Comparison of ENCODE assay signal across 11 mouse cellular contexts in genomic region chr8:94187290-94188002, GRCm38 (mm10). TPM values are rescaled to one million over a fixed set of nuclear protein-coding genes. Genes with fewer than 3 reads are reported as not detected.
DNase-seq lines count a peak whose midpoint lies in the region; ATAC-seq and TF ChIP-seq lines count a peak whose summit lies in the region.
"Had no signal": no experiment of that assay in that cellular context is flagged by ENCODE, and none has a peak within 500 bp of the region (broad histone marks: within the 10 kb centered on the region; RNA-seq: fewer than 3 reads in every experiment).

No protein-coding gene starts in this region.

- H3K36me3 ChIP-seq in hindbrain, embryonic 11.5 days (ENCODE audit: control insufficient read depth, insufficient read depth, low read length), result no peaks in the 10 kb centered on the region
- H3K36me3 ChIP-seq in hindbrain, embryonic 14.5 days (replicated peaks; ENCODE audit: control insufficient read depth, insufficient read depth), result no peaks in the 10 kb centered on the region
- H3K36me3 ChIP-seq in ES-E14 (ENCODE audit: control insufficient read depth, insufficient read depth, low read length, poor library complexity, severe bottlenecking), result no peaks in the 10 kb centered on the region
- no peaks in the 10 kb centered on the region for H3K36me3 ChIP-seq in hindbrain, embryonic 12.5 days

- no peak for ATAC-seq in hindbrain, embryonic 11.5 days (ENCODE audit: low FRiP score)
- no peak for ATAC-seq in hindbrain, embryonic 14.5 days (ENCODE audit: low FRiP score)
- ATAC-seq in hindbrain, embryonic 12.5 days (ENCODE audit: low FRiP score), result no peak
- ATAC-seq in megakaryocyte progenitor cell, adult 5-6 weeks (replicated peaks; ENCODE audit: poor library complexity), result 0 out of 2 replicates have a peak, but pooled peaks have one; percentile 12
- ATAC-seq: Patski had no signal

- no peak overlapping the region for H3K27ac ChIP-seq in hindbrain, embryonic 11.5 days (ENCODE audit: low read depth, low read length)
- no peak overlapping the region for H3K27ac ChIP-seq in hindbrain, embryonic 14.5 days
- H3K27ac ChIP-seq in ES-E14 (ENCODE audit: insufficient read depth, low read depth, low read length, poor library complexity, severe bottlenecking), result peak overlapping the region; percentile 60
- H3K27ac ChIP-seq in hindbrain, embryonic 12.5 days, result no peak overlapping the region

- H3K9ac ChIP-seq in hindbrain, embryonic 11.5 days (ENCODE audit: low read depth, low read length), result no peak overlapping the region
- H3K9ac ChIP-seq in hindbrain, embryonic 14.5 days, result no peak overlapping the region
- H3K9ac ChIP-seq in ES-E14 (ENCODE audit: insufficient read depth, low read depth, low read length, poor library complexity, severe bottlenecking), result peak overlapping the region; percentile 58
- no peak overlapping the region for H3K9ac ChIP-seq in hindbrain, embryonic 12.5 days

- 29% methylated on average over 21 of the region's 21 CpGs for WGBS in hindbrain, embryonic 11.5 days
- WGBS in hindbrain, embryonic 14.5 days, result 30% methylated on average over 21 of the region's 21 CpGs
- 29% methylated on average over 21 of the region's 21 CpGs for WGBS in hindbrain, embryonic 12.5 days

- no peak overlapping the region for H3K4me3 ChIP-seq in hindbrain, embryonic 11.5 days (ENCODE audit: low read depth, low read length)
- no peak overlapping the region for H3K4me3 ChIP-seq in hindbrain, embryonic 14.5 days (replicated peaks; ENCODE audit: low read length)
- peak overlapping the region; percentile 9; a peak in 2 of 4 replicates for H3K4me3 ChIP-seq in ES-E14 (ENCODE audit: insufficient read depth in 1 of 2, low read depth in 1 of 2, low read length in 2 of 2, poor library complexity in 1 of 2, severe bottlenecking in 1 of 2)
- no peak overlapping the region for H3K4me3 ChIP-seq in hindbrain, embryonic 12.5 days

- in situ Hi-C loops in ES-E14 (cut with MboI; ENCODE audit: low sequenced_read_pairs in 2 of 2, unreplicated experiment in 2 of 2), result no loop called here

- H3K4me2 ChIP-seq in hindbrain, embryonic 11.5 days (replicated peaks; ENCODE audit: low read depth, low read length), result no peak overlapping the region
- no peak overlapping the region for H3K4me2 ChIP-seq in hindbrain, embryonic 14.5 days (replicated peaks)
- peak overlapping the region; percentile 19; the same call in 1 of the 2 replicates for H3K4me2 ChIP-seq in hindbrain, embryonic 12.5 days (replicated peaks)

- H3K9me3 ChIP-seq in hindbrain, embryonic 11.5 days (ENCODE audit: control insufficient read depth, low read length), result no peaks in the 10 kb centered on the region
- no peaks in the 10 kb centered on the region for H3K9me3 ChIP-seq in hindbrain, embryonic 14.5 days (ENCODE audit: control insufficient read depth, low read length)
- no peaks in the 10 kb centered on the region for H3K9me3 ChIP-seq in ES-E14 (ENCODE audit: control insufficient read depth, insufficient read depth, low read depth, low read length)
- no peaks in the 10 kb centered on the region for H3K9me3 ChIP-seq in hindbrain, embryonic 12.5 days (replicated peaks)

- peak; percentile 41 for DNase-seq in hindbrain, embryonic 11.5 days (ENCODE audit: low spot score)
- DNase-seq in hindbrain, embryonic 14.5 days (ENCODE audit: low spot score), result no peak
- no peak for DNase-seq in ES-E14 (ENCODE audit: low read depth, low spot score)
- no peak for DNase-seq in frontal cortex, postnatal 36 days (ENCODE audit: low spot score in 2 of 2)
- no peak for DNase-seq in testis, postnatal 10 days (ENCODE audit: low spot score)
- DNase-seq in right cerebral cortex, postnatal 4 days, result no peak

- peaks cover 49% of the 10 kb centered on the region for H3K27me3 ChIP-seq in hindbrain, embryonic 11.5 days (ENCODE audit: control insufficient read depth, insufficient read depth, low read length)
- H3K27me3 ChIP-seq in hindbrain, embryonic 14.5 days (ENCODE audit: control insufficient read depth, insufficient read depth, low read length), result peaks cover 60% of the 10 kb centered on the region
- peaks cover 53% of the 10 kb centered on the region for H3K27me3 ChIP-seq in hindbrain, embryonic 12.5 days
- H3K27me3 ChIP-seq: Patski had no signal

- peaks cover 3% of the 10 kb centered on the region; the same call in 1 of the 2 replicates for H3K4me1 ChIP-seq in hindbrain, embryonic 11.5 days (replicated peaks; ENCODE audit: control insufficient read depth, insufficient read depth, low read length)
- peaks cover 19% of the 10 kb centered on the region for H3K4me1 ChIP-seq in hindbrain, embryonic 14.5 days (replicated peaks; ENCODE audit: control insufficient read depth, insufficient read depth, low read length)
- peaks cover 12 to 34% of the 10 kb centered on the region in 2 experiments for H3K4me1 ChIP-seq in ES-E14 (ENCODE audit: control insufficient read depth in 2 of 2, insufficient read depth in 2 of 2, low read length in 2 of 2, poor library complexity in 1 of 2)
- H3K4me1 ChIP-seq in hindbrain, embryonic 12.5 days, result peaks cover 34% of the 10 kb centered on the region

TF ChIP-seq in ES-E14, 5 proteins besides CTCF, POLR2A, EP300 and RAD21:
- no peak for TF ChIP-seq ZC3H11A (IDR thresholded peaks at IDR 0.05; ENCODE audit: borderline replicate concordance, low read depth, low read length)
- no peak for TF ChIP-seq ZNF384 (IDR thresholded peaks at IDR 0.05; ENCODE audit: low read depth, low read length)
- TF ChIP-seq HCFC1 (IDR thresholded peaks at IDR 0.05; ENCODE audit: borderline replicate concordance, insufficient read depth, low read length), result no peak
- no peak for TF ChIP-seq MAFK (IDR thresholded peaks at IDR 0.05; ENCODE audit: insufficient read depth, low read depth, low read length)
- TF ChIP-seq CHD2 (IDR thresholded peaks at IDR 0.05; ENCODE audit: low read depth, low read length), result no peak

RNA-seq across cellular contexts. Expression of gene Mt1, which starts 8.6 kb away (rescaled TPM):
- 90.1 and 101 TPM in 2 replicates for polyA plus RNA-seq in hindbrain, embryonic 11.5 days (2014; fragmentation: Nextera tagmentation; extraction: Ambion mirVana)
- polyA plus RNA-seq in hindbrain, embryonic 14.5 days (2014; fragmentation: Nextera tagmentation; extraction: Ambion mirVana), result 59.7 and 75.2 TPM in 2 replicates
- 306 and 332 TPM in 2 replicates for total RNA-seq in ES-E14 (2012; rRNA removed)
- 34.0 and 47.3 TPM in 2 replicates for polyA plus RNA-seq in hindbrain, embryonic 12.5 days (2016; fragmentation: Nextera tagmentation; extraction: Ambion mirVana)
- 232 and 285 TPM in 2 replicates for total RNA-seq in megakaryocyte progenitor cell, adult 5-6 weeks (2015)
- 321 and 389 TPM in 2 replicates for total RNA-seq in megakaryocyte progenitor cell, adult 5-6 weeks (2017)

RNA-seq across cellular contexts. Expression of gene Mt2, which starts 15.0 kb away (rescaled TPM):
- polyA plus RNA-seq in hindbrain, embryonic 11.5 days (2014; fragmentation: Nextera tagmentation; extraction: Ambion mirVana), result 24.1 and 29.3 TPM in 2 replicates
- polyA plus RNA-seq in hindbrain, embryonic 14.5 days (2014; fragmentation: Nextera tagmentation; extraction: Ambion mirVana), result 15.7 and 16.9 TPM in 2 replicates
- total RNA-seq in ES-E14 (2012; rRNA removed), result 541 and 635 TPM in 2 replicates
- 13.2 TPM in 2 replicates for polyA plus RNA-seq in hindbrain, embryonic 12.5 days (2016; fragmentation: Nextera tagmentation; extraction: Ambion mirVana)
- total RNA-seq in megakaryocyte progenitor cell, adult 5-6 weeks (2015), result 24.5 and 53.6 TPM in 2 replicates
- total RNA-seq in megakaryocyte progenitor cell, adult 5-6 weeks (2017), result 35.6 and 47.5 TPM in 2 replicates

RNA-seq across cellular contexts. Expression of gene Nup93, which starts 26.9 kb away (rescaled TPM):
- 95.1 and 112 TPM in 2 replicates for polyA plus RNA-seq in hindbrain, embryonic 11.5 days (2014; fragmentation: Nextera tagmentation; extraction: Ambion mirVana)
- polyA plus RNA-seq in hindbrain, embryonic 14.5 days (2014; fragmentation: Nextera tagmentation; extraction: Ambion mirVana), result 58.9 and 63.3 TPM in 2 replicates
- 82.8 and 92.5 TPM in 2 replicates for total RNA-seq in ES-E14 (2012; rRNA removed)
- 80.4 and 85.1 TPM in 2 replicates for polyA plus RNA-seq in hindbrain, embryonic 12.5 days (2016; fragmentation: Nextera tagmentation; extraction: Ambion mirVana)
- total RNA-seq in megakaryocyte progenitor cell, adult 5-6 weeks (2015), result 26.7 and 32.4 TPM in 2 replicates
- total RNA-seq in megakaryocyte progenitor cell, adult 5-6 weeks (2017), result 36.3 and 46.1 TPM in 2 replicates

RNA-seq across cellular contexts. Expression of gene Mt3, which starts 35.0 kb away (rescaled TPM):
- 11.0 and 13.6 TPM in 2 replicates for polyA plus RNA-seq in hindbrain, embryonic 11.5 days (2014; fragmentation: Nextera tagmentation; extraction: Ambion mirVana)
- 215 and 245 TPM in 2 replicates for polyA plus RNA-seq in hindbrain, embryonic 14.5 days (2014; fragmentation: Nextera tagmentation; extraction: Ambion mirVana)
- 2.1 and 6.6 TPM in 2 replicates for total RNA-seq in ES-E14 (2012; rRNA removed)
- 18.5 and 33.1 TPM in 2 replicates for polyA plus RNA-seq in hindbrain, embryonic 12.5 days (2016; fragmentation: Nextera tagmentation; extraction: Ambion mirVana)
- not detected in 2 replicates for total RNA-seq in megakaryocyte progenitor cell, adult 5-6 weeks (2015)
- total RNA-seq in megakaryocyte progenitor cell, adult 5-6 weeks (2017), result not detected in 2 replicates
- total RNA-seq: megakaryocyte-erythroid progenitor cell, adult 5-6 weeks had no signal
- polyA plus RNA-seq: Patski had no signal

RNA-seq across cellular contexts. Expression of gene Mt4, which starts 50.4 kb away (rescaled TPM):
- polyA plus RNA-seq in hindbrain, embryonic 11.5 days (2014; fragmentation: Nextera tagmentation; extraction: Ambion mirVana), result not detected in 2 replicates
- not detected in 2 replicates for polyA plus RNA-seq in hindbrain, embryonic 14.5 days (2014; fragmentation: Nextera tagmentation; extraction: Ambion mirVana)
- 1.6 and 6.4 TPM in 2 replicates for total RNA-seq in ES-E14 (2012; rRNA removed)
- polyA plus RNA-seq in hindbrain, embryonic 12.5 days (2016; fragmentation: Nextera tagmentation; extraction: Ambion mirVana), result not detected in 2 replicates
- total RNA-seq in megakaryocyte progenitor cell, adult 5-6 weeks (2015), result not detected in 2 replicates
- not detected in 2 replicates for total RNA-seq in megakaryocyte progenitor cell, adult 5-6 weeks (2017)
- total RNA-seq: megakaryocyte-erythroid progenitor cell, adult 5-6 weeks had no signal
- polyA plus RNA-seq: Patski; small intestine, adult 2 months had no signal

Comparison
In these comparisons a context has a peak if more than half of its experiments do, and no peak if none do; other contexts are left out.
1. H3K4me3 ChIP-seq: peak in ES-E14 (2 of 2); none in hindbrain, embryonic 11.5 days (single experiment), hindbrain, embryonic 14.5 days (single experiment) and hindbrain, embryonic 12.5 days (single experiment).